Mouse (Mus musculus) lung, postnatal 0 days (tissue): ENCODE measurements around the gene Krt18. TPM values are rescaled to one million over a fixed set of nuclear protein-coding genes. Genes with fewer than 3 reads are reported as not detected.
"Not testable (repeated sequence)": the region's sequence is repeated elsewhere in the genome, so short reads cannot be mapped to it uniquely, and the experiment has no call there.

ENCODE experiments used
- ATAC-seq: fragments of 200-750 bp; cut with Nextera tagmentation; 2 replicates; pipeline ENCODE4 v1.8.0; 2017; ENCODE audit warnings: moderate library complexity
- DNase-seq: peaks from one replicate; pipeline ENCODE4 v3.0.0-alpha.2; 2016; ENCODE audit warnings: low spot score
- H3K27ac ChIP-seq: fragments of 300-500 bp; sonication (generic); 2 replicates; pipeline ENCODE4 v1.5.1; 2014; ENCODE audit warnings: antibody characterized with exemption, mild to moderate bottlenecking, low read length, mixed read lengths
- H3K27me3 ChIP-seq: fragments of 300-500 bp; sonication (generic); replicated peaks from 2 replicates; pipeline ENCODE4 v1.6.1; 2014; ENCODE audit warnings: low read length, mixed read lengths; ENCODE audit not compliant: insufficient read depth
- H3K36me3 ChIP-seq: fragments of 300-500 bp; sonication (generic); 2 replicates; pipeline ENCODE4 v1.6.1; 2014; ENCODE audit warnings: low read length, mixed read lengths; ENCODE audit not compliant: insufficient read depth
- H3K4me1 ChIP-seq: fragments of 300-500 bp; sonication (generic); 2 replicates; pipeline ENCODE4 v1.6.1; 2014; ENCODE audit warnings: antibody characterized with exemption, low read depth, low read length, mixed read lengths; ENCODE audit not compliant: insufficient read depth
- H3K4me2 ChIP-seq: fragments of 300-500 bp; sonication (generic); replicated peaks from 2 replicates; pipeline ENCODE4 v1.6.1; 2014; ENCODE audit warnings: low read depth, mild to moderate bottlenecking, low read length, moderate library complexity, mixed read lengths
- H3K4me3 ChIP-seq: fragments of 300-500 bp; sonication (generic); 2 replicates; pipeline ENCODE4 v1.5.1; 2014; ENCODE audit warnings: low read depth, low read length
- H3K9ac ChIP-seq: fragments of 300-500 bp; sonication (generic); replicated peaks from 2 replicates; pipeline ENCODE4 v1.6.1; 2014; ENCODE audit warnings: low read depth, mild to moderate bottlenecking
- H3K9me3 ChIP-seq: fragments of 300-500 bp; sonication (generic); 2 replicates; pipeline ENCODE4 v1.6.1; 2016; ENCODE audit warnings: low read length, mixed read lengths
- CTCF ChIP-seq: IDR thresholded peaks from 2 replicates; pipeline ENCODE4 v1.5.1; 2016; ENCODE audit warnings: antibody characterized with exemption, mild to moderate bottlenecking
- EP300 ChIP-seq: IDR thresholded peaks from 2 replicates; pipeline ENCODE4 v1.6.1; 2016; ENCODE audit warnings: antibody characterized with exemption, mild to moderate bottlenecking, control low read depth
- WGBS: fragments of 180-500 bp; shearing (Covaris S2); extraction: QIAGEN DNeasy Blood & Tissue Kit; methylation state at CpG from one replicate; pipeline ENCODE4 v1.1.7; 2014; 5-methylcytosine and 5-hydroxymethylcytosine counted together
- polyA plus RNA-seq: library from polyadenylated mRNA; unstranded; fragments of >200 nt; fragmentation: Nextera tagmentation; extraction: Ambion mirVana; gene quantifications from 2 replicates; pipeline ENCODE4 v1.2.1, GENCODE M21; 2015

Gene Krt18
- polyA plus RNA-seq, 1 experiment from 2014 or later: 248 TPM

- no peaks in the 10 kb centered on the region for H3K9me3 ChIP-seq
- H3K4me3 ChIP-seq: no peak overlapping the region
- TF ChIP-seq CTCF (peak; percentile 47), EP300 (no peak)
- no peak overlapping the region for H3K4me2 ChIP-seq
- no peak overlapping the region for H3K9ac ChIP-seq
- H3K36me3 ChIP-seq: no peaks in the 10 kb centered on the region
- DNase-seq (no peak), ATAC-seq (no peak)
- peaks cover 3% of the 10 kb centered on the region; the same call in 1 of the 2 replicates for H3K4me1 ChIP-seq
- H3K27me3 ChIP-seq: no peaks in the 10 kb centered on the region
- no peak overlapping the region for H3K27ac ChIP-seq
- 59% methylated on average over 8 of the region's 8 CpGs for WGBS
These were observed 39.3 kb upstream of the Krt18 start for GRCm38 (mm10) chr15:101988714-101989113.

- H3K36me3 ChIP-seq: no peaks in the 10 kb centered on the region
- H3K9me3 ChIP-seq: no peaks in the 10 kb centered on the region
- no peak overlapping the region for H3K27ac ChIP-seq
- no peak overlapping the region for H3K4me3 ChIP-seq
- no peaks in the 10 kb centered on the region for H3K27me3 ChIP-seq
- TF ChIP-seq CTCF (no peak), EP300 (no peak)
- WGBS: 83% methylated on average over 6 of the region's 6 CpGs
- ATAC-seq (no peak), DNase-seq (no peak)
- no peak overlapping the region for H3K9ac ChIP-seq
- H3K4me2 ChIP-seq: no peak overlapping the region
- H3K4me1 ChIP-seq: no peaks in the 10 kb centered on the region
These were observed 37.0 kb upstream of the Krt18 start for GRCm38 (mm10) chr15:101990946-101991345.

GRCm38 (mm10) chr15:101994365-101994764, 33.6 kb upstream of the Krt18 start:
- WGBS: 61% methylated on average over 6 of the region's 6 CpGs
- no peak overlapping the region for H3K4me2 ChIP-seq
- TF ChIP-seq EP300: no peak
- TF ChIP-seq CTCF: no peak
- H3K27me3 ChIP-seq: no peaks in the 10 kb centered on the region
- H3K4me3 ChIP-seq: no peak overlapping the region
- H3K27ac ChIP-seq: no peak overlapping the region
- H3K36me3 ChIP-seq: no peaks in the 10 kb centered on the region
- DNase-seq (no peak), ATAC-seq (no peak)
- H3K9me3 ChIP-seq: no peaks in the 10 kb centered on the region
- H3K9ac ChIP-seq: no peak overlapping the region
- H3K4me1 ChIP-seq: no peaks in the 10 kb centered on the region

- no peaks in the 10 kb centered on the region for H3K4me1 ChIP-seq
- no peak overlapping the region for H3K27ac ChIP-seq
- no peaks in the 10 kb centered on the region for H3K9me3 ChIP-seq
- no peak overlapping the region for H3K9ac ChIP-seq
- DNase-seq: no peak
- no peaks in the 10 kb centered on the region for H3K27me3 ChIP-seq
- no peaks in the 10 kb centered on the region for H3K36me3 ChIP-seq
- no peak for TF ChIP-seq CTCF
- peak; percentile 36; the same call in 1 of the 2 replicates for TF ChIP-seq EP300
- no peak overlapping the region for H3K4me2 ChIP-seq
- H3K4me3 ChIP-seq: no peak overlapping the region
- WGBS: 70% methylated on average over 4 of the region's 4 CpGs
- ATAC-seq: peak; percentile 26; the same call in 1 of the 2 replicates
These were observed 32.3 kb upstream of the Krt18 start for GRCm38 (mm10) chr15:101995484-101996236.

GRCm38 (mm10) chr15:101996450-101997078, 31.4 kb upstream of the Krt18 start:
- not testable (repeated sequence) for H3K4me1 ChIP-seq, H3K9ac ChIP-seq, H3K36me3 ChIP-seq, H3K4me3 ChIP-seq, H3K27ac ChIP-seq, H3K4me2 ChIP-seq, ATAC-seq, DNase-seq, H3K27me3 ChIP-seq, H3K9me3 ChIP-seq
- 70% methylated on average over 8 of the region's 11 CpGs for WGBS

- peaks cover 4% of the 10 kb centered on the region; the same call in 1 of the 2 replicates for H3K4me1 ChIP-seq
- no peaks in the 10 kb centered on the region for H3K27me3 ChIP-seq
- WGBS: 83% methylated on average over 11 of the region's 11 CpGs
- H3K4me3 ChIP-seq: no peak overlapping the region
- H3K9me3 ChIP-seq: no peaks in the 10 kb centered on the region
- no peak overlapping the region for H3K9ac ChIP-seq
- H3K27ac ChIP-seq: no peak overlapping the region
- TF ChIP-seq CTCF: no peak
- TF ChIP-seq EP300: no peak
- DNase-seq: no peak
- no peak for ATAC-seq
- H3K4me2 ChIP-seq: no peak overlapping the region
- H3K36me3 ChIP-seq: no peaks in the 10 kb centered on the region
These were observed 28.8 kb upstream of the Krt18 start for GRCm38 (mm10) chr15:101999156-101999555.
